Mouse (Mus musculus) limb, embryonic 12.5 days (tissue): ENCODE data around the gene Cadm4. TPM values are rescaled to one million over a fixed set of nuclear protein-coding genes. Genes with fewer than 3 reads are reported as not detected.

ENCODE experiments used
- ATAC-seq: fragments of 200-750 bp; cut with Nextera tagmentation; 2 replicates; pipeline ENCODE4 v1.8.0; 2017; ENCODE audit warnings: low read depth, moderate TSS enrichment; ENCODE audit not compliant: insufficient number of reproducible peaks, insufficient read depth, low FRiP score, low TSS enrichment
- H3K27ac ChIP-seq: fragments of 300-500 bp; sonication (generic); 2 replicates; pipeline ENCODE4 v1.5.1; 2016; ENCODE audit warnings: mild to moderate bottlenecking, moderate library complexity
- H3K27me3 ChIP-seq: fragments of 300-500 bp; sonication (generic); 2 replicates; pipeline ENCODE4 v1.6.1; 2016; ENCODE audit warnings: mild to moderate bottlenecking, moderate library complexity
- H3K36me3 ChIP-seq: fragments of 300-500 bp; sonication (generic); 2 replicates; pipeline ENCODE4 v1.6.1; 2016; ENCODE audit warnings: mild to moderate bottlenecking, moderate library complexity
- H3K4me1 ChIP-seq: fragments of 300-500 bp; sonication (generic); replicated peaks from 2 replicates; pipeline ENCODE4 v1.6.1; 2016
- H3K4me2 ChIP-seq: fragments of 300-500 bp; sonication (generic); 2 replicates; pipeline ENCODE4 v1.6.1; 2016; ENCODE audit warnings: mild to moderate bottlenecking, moderate library complexity
- H3K4me3 ChIP-seq: fragments of 300-500 bp; sonication (generic); replicated peaks from 2 replicates; pipeline ENCODE4 v1.5.1; 2016; ENCODE audit warnings: mild to moderate bottlenecking
- H3K9ac ChIP-seq: fragments of 300-500 bp; sonication (generic); replicated peaks from 2 replicates; pipeline ENCODE4 v1.6.1; 2016; ENCODE audit warnings: mild to moderate bottlenecking, moderate library complexity
- H3K9me3 ChIP-seq: fragments of 300-500 bp; sonication (generic); 2 replicates; pipeline ENCODE4 v1.6.1; 2016; ENCODE audit warnings: mild to moderate bottlenecking, moderate library complexity
- WGBS: fragments of 180-500 bp; shearing (Covaris S2); methylation state at CpG from one replicate; pipeline ENCODE4 v1.1.7; 2016; 5-methylcytosine and 5-hydroxymethylcytosine counted together
- polyA plus RNA-seq: library from polyadenylated mRNA; unstranded; fragments of >200 nt; fragmentation: Nextera tagmentation; extraction: Ambion mirVana; gene quantifications from 2 replicates; pipeline ENCODE4 v1.2.1, GENCODE M21; 2016

Gene Cadm4
- polyA plus RNA-seq, 1 experiment from 2014 or later, result 7.0 TPM

DNA sequence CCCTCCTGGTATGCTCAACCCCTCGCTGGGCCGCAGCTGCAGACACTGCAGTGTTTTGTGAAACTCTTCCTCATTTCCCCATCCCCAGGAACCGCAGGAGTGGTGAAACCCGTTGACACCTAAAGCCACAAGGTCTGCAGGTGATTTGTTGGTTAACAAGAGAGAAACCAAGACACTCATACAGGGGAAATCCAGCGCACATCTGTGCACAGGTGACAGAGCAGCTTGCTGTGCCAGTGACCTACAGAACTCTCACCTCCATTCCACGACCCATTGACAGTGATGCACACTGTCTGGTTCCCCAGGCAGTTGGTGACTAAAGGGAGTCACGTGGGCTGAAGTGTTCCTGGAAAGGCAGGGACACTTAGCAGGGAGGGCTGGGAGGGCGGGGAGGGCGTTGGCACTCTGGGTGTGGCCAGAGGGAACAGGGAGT is 31.2 kb upstream of the Cadm4 start:
- no peak for ATAC-seq
- Histone ChIP-seq H3K4me3 (no peak overlapping the region), H3K27ac (no peak overlapping the region), H3K9me3 (peaks cover 8% of the 10 kb centered on the region; the same call in 1 of the 2 replicates), H3K4me2 (no peak overlapping the region), H3K9ac (no peak overlapping the region), H3K4me1 (no peaks in the 10 kb centered on the region; the same call in 1 of the 2 replicates), H3K36me3 (no peaks in the 10 kb centered on the region), H3K27me3 (no peaks in the 10 kb centered on the region; the same call in 1 of the 2 replicates)
- WGBS, result 55% methylated on average over 9 of the region's 9 CpGs

DNA sequence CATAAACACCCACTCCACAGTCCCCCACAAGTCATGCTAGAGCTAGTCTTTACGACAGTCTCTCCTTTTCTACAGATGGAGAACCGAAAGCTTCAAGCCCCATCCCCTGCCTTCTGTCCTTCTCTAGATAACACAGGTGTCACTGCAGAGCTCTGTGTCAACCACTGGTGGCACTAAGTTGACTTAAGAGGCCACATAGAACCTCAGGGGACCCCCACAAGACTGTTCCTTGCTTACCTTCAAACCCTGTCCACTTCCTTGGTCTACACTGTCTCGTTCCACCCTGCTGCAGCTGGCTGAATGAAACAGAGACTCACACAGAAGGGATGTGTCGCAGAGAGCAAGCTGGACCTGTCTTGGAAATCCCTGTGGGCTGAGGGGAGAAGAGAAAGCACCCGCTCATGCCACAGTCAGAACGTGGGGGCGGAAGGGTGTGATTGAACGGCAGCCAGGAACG is 29.9 kb upstream of the Cadm4 start, which contains the start of gene Irgc1:
TSS of gene Irgc1 (minus strand) at position 443 of the 457 bp plus-strand sequence.
- no peak within 1 kb of the TSS for H3K27ac ChIP-seq
- H3K4me1 ChIP-seq, result no peaks in the 10 kb centered on the region; the same call in 1 of the 2 replicates
- no peaks in the 10 kb centered on the region for H3K9me3 ChIP-seq
- H3K36me3 ChIP-seq, result no peaks in the 10 kb centered on the region
- 82% methylated on average over 9 of the region's 9 CpGs for WGBS
- no peaks in the 10 kb centered on the region; the same call in 1 of the 2 replicates for H3K27me3 ChIP-seq
- H3K4me3 ChIP-seq, result no peak within 1 kb of the TSS
- H3K9ac ChIP-seq, result no peak within 1 kb of the TSS
- H3K4me2 ChIP-seq, result no peak within 1 kb of the TSS
- ATAC-seq, result no peak

DNA sequence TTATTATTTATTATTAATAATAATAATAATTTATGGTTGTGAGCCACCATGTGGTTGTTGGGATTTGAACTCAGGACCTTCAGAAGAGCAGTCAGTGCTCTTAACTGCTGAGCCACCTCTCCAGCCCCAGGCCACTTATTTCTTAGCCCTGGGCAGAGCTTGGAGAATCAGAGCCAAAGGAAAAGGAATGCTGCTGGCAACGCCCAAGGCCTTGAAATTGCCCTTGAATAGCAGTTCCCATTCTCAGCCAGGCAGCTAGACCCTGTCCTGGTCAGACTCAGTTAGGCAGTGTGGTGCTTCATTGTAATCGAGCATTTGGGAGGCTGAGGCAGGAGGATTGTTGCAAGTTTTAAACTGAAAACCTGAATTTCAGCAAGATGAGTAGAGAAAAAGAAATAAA is 27.6 kb upstream of the Cadm4 start:
- H3K27ac ChIP-seq, result no peak overlapping the region
- no peak for ATAC-seq

DNA sequence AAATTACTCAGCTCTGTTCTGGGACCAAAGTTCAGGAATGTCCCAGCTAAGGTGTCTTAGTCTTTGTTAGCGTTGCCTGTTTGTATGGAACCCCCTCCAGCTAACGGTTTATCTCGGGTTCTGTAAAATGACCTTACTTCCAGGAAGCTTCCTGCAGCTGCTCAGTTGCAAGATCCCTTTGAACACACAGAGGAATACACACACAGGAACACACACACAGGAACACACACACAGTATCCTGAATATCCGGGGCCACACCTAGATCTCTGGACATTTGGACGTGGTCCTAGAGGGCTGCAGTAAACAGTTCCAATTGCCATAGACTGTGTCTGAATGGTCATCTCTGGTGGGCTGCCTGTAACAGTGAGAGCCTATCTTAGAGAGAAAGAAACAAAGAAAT is 26.1 kb upstream of the Cadm4 start:
- H3K27ac ChIP-seq, result no peak overlapping the region
- H3K4me3 ChIP-seq, result no peak overlapping the region
- H3K9ac ChIP-seq, result no peak overlapping the region
- no peaks in the 10 kb centered on the region for H3K36me3 ChIP-seq
- H3K4me2 ChIP-seq, result no peak overlapping the region
- H3K9me3 ChIP-seq, result no peaks in the 10 kb centered on the region
- peaks cover 5% of the 10 kb centered on the region; the same call in 1 of the 2 replicates for H3K27me3 ChIP-seq
- no peak for ATAC-seq
- WGBS, result 74% methylated on average over 5 of the region's 5 CpGs
- H3K4me1 ChIP-seq, result no peaks in the 10 kb centered on the region; the same call in 1 of the 2 replicates

More for the DNA sequence above, 27.6 kb upstream of the Cadm4 start:
- Histone ChIP-seq H3K9ac (no peak overlapping the region), H3K9me3 (no peaks in the 10 kb centered on the region), H3K36me3 (no peaks in the 10 kb centered on the region), H3K4me1 (no peaks in the 10 kb centered on the region; the same call in 1 of the 2 replicates), H3K4me3 (no peak overlapping the region), H3K27me3 (no peaks in the 10 kb centered on the region; the same call in 1 of the 2 replicates), H3K4me2 (no peak overlapping the region)
- WGBS, result 80% methylated on average over 2 of the region's 2 CpGs

DNA sequence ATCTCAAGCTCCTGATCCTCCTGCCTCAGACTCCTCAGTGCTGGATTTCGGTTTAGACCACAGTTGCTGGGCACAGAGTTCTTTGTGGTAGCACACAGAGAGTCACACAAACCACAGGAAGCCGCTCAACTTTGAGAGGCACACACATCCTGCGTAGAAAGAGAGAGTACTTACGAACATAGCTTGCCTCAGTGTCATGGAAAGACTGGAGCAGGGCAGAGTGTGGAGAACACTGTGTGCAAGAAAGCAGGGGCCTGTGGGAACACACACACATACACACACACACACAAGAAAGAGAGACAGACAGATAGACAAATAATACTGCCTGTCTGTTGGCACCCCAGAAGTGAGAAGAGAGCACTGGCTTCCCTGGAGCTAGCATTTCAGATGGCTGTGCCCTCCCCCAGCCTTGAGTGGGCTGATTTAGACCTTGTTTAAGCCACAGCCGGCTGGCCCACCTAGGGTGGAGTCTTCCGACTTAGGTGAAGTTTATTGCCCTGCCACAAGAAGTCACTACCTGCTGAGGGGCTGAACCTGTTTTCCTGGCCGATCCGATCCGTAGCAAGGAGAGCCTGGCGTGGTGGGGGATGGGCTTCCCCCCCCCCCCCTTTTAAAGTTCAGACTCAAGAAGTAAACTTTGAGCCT is 24.0 kb upstream of the Cadm4 start:
- H3K4me2 ChIP-seq, result no peak overlapping the region
- H3K36me3 ChIP-seq, result no peaks in the 10 kb centered on the region
- H3K9ac ChIP-seq, result no peak overlapping the region
- no peak overlapping the region for H3K4me3 ChIP-seq
- no peak for ATAC-seq
- H3K27me3 ChIP-seq, result peaks cover 13% of the 10 kb centered on the region
- no peaks in the 10 kb centered on the region for H3K9me3 ChIP-seq
- H3K27ac ChIP-seq, result no peak overlapping the region
- 55% methylated on average over 10 of the region's 10 CpGs for WGBS
- H3K4me1 ChIP-seq, result peaks cover 7% of the 10 kb centered on the region

DNA sequence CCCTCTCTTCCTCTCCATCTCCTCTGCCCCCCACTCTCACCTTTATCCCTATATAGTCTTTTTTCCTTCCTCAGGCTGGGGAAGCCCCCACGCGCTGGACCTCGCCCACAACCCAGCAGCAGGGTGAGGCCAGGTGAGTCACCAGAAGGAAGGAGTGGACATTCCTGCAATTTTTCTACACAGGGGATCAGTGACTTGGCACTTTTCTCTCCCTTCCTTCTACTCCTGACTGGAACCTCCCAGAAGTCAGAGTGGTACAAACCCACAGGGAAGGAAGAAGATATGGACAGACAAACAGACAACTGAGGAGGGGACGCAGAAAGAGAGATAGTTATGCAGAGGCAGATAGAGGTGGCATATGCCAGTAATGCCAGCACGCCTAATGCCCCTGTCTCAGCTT is 22.4 kb upstream of the Cadm4 start:
- Histone ChIP-seq H3K27me3 (peaks cover 13% of the 10 kb centered on the region), H3K4me1 (peaks cover 13% of the 10 kb centered on the region), H3K27ac (no peak overlapping the region), H3K36me3 (no peaks in the 10 kb centered on the region), H3K4me3 (no peak overlapping the region), H3K9me3 (no peaks in the 10 kb centered on the region), H3K4me2 (no peak overlapping the region), H3K9ac (no peak overlapping the region)
- 89% methylated on average over 5 of the region's 5 CpGs for WGBS
- ATAC-seq, result no peak

DNA sequence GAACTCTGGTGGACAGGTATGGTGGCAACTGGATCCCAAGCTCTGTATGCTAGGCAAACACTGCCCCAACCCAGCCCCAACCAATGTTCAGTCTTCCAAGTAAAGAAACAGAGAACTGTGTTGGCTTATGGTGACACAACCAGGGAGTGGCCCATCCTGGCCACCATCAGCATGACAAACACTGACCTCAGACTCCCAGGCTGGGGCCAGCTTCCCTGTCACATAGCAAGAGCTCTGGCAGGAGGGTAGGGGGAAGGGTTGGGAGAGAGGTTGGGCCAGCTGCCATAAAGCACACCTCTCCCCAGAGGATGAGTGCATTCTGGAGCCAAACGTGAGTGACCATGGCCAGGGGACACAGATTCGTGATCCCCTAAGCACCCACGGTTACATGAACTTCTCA is 22.0 kb upstream of the Cadm4 start:
- Histone ChIP-seq H3K27me3 (peaks cover 13% of the 10 kb centered on the region), H3K4me2 (no peak overlapping the region), H3K27ac (no peak overlapping the region), H3K9ac (no peak overlapping the region), H3K4me3 (no peak overlapping the region), H3K9me3 (no peaks in the 10 kb centered on the region), H3K4me1 (peaks cover 13% of the 10 kb centered on the region), H3K36me3 (no peaks in the 10 kb centered on the region)
- no peak for ATAC-seq
- 51% methylated on average over 3 of the region's 3 CpGs for WGBS

DNA sequence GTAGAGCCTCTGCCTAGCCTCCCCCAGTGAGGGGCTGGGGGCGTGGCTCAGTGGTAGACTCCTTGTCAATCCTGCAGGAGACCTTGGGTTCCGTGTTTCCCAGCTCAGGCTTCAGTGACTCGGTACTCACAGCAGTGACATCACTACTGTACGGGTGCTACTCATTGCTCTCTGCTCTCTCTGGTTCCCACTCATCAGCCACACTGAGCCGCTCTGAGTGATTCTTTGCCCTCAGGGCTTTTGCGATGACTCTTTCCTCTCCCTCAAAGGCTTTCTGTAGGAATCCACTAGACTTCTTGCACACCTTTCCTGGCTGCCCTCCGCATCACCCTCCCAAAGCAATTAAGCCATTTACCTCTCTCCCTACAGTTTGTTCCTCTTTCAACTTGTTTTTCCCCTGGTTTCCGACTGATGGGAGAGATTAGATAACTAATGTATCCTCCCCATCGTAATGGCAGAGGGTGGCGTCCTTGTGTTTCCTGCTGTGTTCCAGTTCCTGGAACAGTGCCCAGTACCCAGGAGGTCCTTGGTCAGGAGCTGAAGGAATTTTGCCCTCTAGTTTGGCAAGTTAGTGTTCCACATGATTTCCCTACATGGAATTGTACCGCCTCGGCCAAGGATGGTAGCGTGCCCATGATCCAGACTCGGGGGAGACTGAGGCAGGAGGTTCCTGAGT is 20.3 kb upstream of the Cadm4 start:
- H3K4me2 ChIP-seq, result no peak overlapping the region
- no peak for ATAC-seq
- no peak overlapping the region for H3K4me3 ChIP-seq
- peaks cover 13% of the 10 kb centered on the region for H3K27me3 ChIP-seq
- no peak overlapping the region for H3K9ac ChIP-seq
- no peaks in the 10 kb centered on the region for H3K9me3 ChIP-seq
- peaks cover 13% of the 10 kb centered on the region for H3K4me1 ChIP-seq
- WGBS, result 62% methylated on average over 14 of the region's 14 CpGs
- H3K36me3 ChIP-seq, result no peaks in the 10 kb centered on the region
- H3K27ac ChIP-seq, result no peak overlapping the region

DNA sequence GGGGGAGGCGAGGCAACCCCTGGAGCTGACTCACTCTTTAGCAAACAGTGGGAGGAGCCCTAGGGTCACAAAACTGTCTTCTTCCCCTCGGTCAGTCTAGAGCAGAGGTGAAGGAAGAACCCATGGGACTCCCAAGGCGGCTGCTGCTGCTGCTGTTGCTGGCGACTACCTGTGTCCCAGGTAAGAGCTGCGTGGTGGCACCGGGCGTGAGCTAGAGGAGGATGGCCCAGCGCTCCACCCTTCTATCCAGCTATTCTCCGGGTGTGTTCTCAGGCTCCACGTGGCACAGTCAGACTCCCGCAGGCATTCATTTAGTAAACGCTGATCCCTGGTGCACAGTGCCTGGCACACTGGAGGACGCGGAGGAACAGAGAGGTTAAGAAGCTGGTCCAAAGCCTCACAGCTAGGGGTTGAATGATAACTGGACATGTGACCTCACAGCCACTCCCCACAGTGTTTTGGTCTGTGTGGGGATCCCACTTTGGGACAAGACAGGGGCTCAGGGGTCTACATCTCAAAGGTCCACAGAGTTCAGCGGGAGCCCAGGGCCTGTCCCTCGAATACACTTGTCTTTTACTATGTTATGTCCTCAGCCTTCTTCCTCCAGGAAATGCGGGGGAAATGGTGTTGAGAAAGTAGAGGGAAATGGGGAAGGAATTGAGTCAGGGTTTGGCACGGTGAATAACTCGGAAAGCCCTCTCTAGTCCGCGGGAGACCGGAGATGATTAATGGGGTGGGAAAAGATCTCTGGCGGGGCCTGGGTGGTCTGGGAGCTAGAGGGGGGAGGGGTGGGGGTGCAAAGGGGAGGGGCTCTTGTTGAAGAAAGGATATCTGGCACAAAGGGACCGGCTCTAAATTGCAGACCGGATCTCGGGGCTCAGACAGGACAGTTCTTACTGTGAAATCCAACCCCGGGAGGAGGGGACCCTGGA is 19.2 kb upstream of the Cadm4 start, which contains the start of gene Plaur:
TSS of gene Plaur (plus strand) at position 97 of the 932 bp plus-strand sequence.
- Histone ChIP-seq H3K27me3 (peaks cover 13% of the 10 kb centered on the region), H3K36me3 (no peaks in the 10 kb centered on the region), H3K4me1 (peaks cover 13% of the 10 kb centered on the region), H3K27ac (no peak within 1 kb of the TSS), H3K9ac (no peak within 1 kb of the TSS), H3K4me3 (peak within 1 kb of the TSS; percentile 11), H3K9me3 (no peaks in the 10 kb centered on the region), H3K4me2 (peak within 1 kb of the TSS; percentile 44)
- WGBS, result 5% methylated on average over 26 of the region's 27 CpGs
- no peak for ATAC-seq

DNA sequence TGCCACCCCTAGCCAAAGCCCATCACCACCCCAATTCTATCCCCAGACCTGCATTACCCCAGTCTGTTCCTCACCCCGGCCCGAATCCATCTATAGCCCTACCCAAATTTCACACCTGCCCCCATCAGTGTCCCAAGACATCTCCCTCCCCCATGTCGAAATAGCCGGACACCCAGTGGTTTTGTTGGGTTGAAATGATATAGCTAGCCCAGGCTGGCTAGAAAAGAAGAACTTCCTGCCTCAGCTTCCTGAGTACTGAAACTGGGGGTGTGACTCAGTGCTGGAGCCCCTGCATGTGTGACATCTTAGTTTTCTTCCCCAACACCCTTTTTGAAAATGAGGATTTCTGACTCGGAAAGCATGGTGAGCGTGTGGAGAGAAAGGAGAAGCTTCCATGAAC is 15.0 kb upstream of the Cadm4 start:
- Histone ChIP-seq H3K9ac (no peak overlapping the region), H3K9me3 (peaks cover 11% of the 10 kb centered on the region; the same call in 1 of the 2 replicates), H3K36me3 (no peaks in the 10 kb centered on the region), H3K27me3 (peaks cover 8% of the 10 kb centered on the region; the same call in 1 of the 2 replicates), H3K27ac (no peak overlapping the region), H3K4me3 (no peak overlapping the region), H3K4me2 (no peak overlapping the region), H3K4me1 (peaks cover 13% of the 10 kb centered on the region)
- ATAC-seq, result no peak
- 90% methylated on average over 6 of the region's 6 CpGs for WGBS
